Mouse (Mus musculus) embryonic facial prominence, embryonic 12.5 days (tissue): ENCODE data around the gene Atad5. TPM values are rescaled to one million over a fixed set of nuclear protein-coding genes. Genes with fewer than 3 reads are reported as not detected.

Source experiments
- ATAC-seq: fragments of 200-750 bp; cut with Nextera tagmentation; 2 replicates; pipeline ENCODE4 v1.8.0; 2017; ENCODE audit not compliant: insufficient number of reproducible peaks, insufficient read depth, low FRiP score, low TSS enrichment
- H3K27ac ChIP-seq: fragments of 300-500 bp; sonication (generic); 2 replicates; pipeline ENCODE4 v1.5.1; 2016; ENCODE audit warnings: mild to moderate bottlenecking
- H3K27me3 ChIP-seq: fragments of 300-500 bp; sonication (generic); 2 replicates; pipeline ENCODE4 v1.6.1; 2016; ENCODE audit warnings: mild to moderate bottlenecking, moderate library complexity
- H3K36me3 ChIP-seq: fragments of 300-500 bp; sonication (generic); 2 replicates; pipeline ENCODE4 v1.6.1; 2016; ENCODE audit warnings: mild to moderate bottlenecking
- H3K4me1 ChIP-seq: fragments of 300-500 bp; sonication (generic); 2 replicates; pipeline ENCODE4 v1.6.1; 2016
- H3K4me2 ChIP-seq: fragments of 300-500 bp; sonication (generic); replicated peaks from 2 replicates; pipeline ENCODE4 v1.6.1; 2016; ENCODE audit warnings: mild to moderate bottlenecking, moderate library complexity
- H3K4me3 ChIP-seq: fragments of 300-500 bp; sonication (generic); 2 replicates; pipeline ENCODE4 v1.5.1; 2016; ENCODE audit warnings: mild to moderate bottlenecking
- H3K9ac ChIP-seq: fragments of 300-500 bp; sonication (generic); 2 replicates; pipeline ENCODE4 v1.6.1; 2016; ENCODE audit warnings: mild to moderate bottlenecking, moderate library complexity
- H3K9me3 ChIP-seq: fragments of 300-500 bp; sonication (generic); 2 replicates; pipeline ENCODE4 v1.6.1; 2016; ENCODE audit warnings: mild to moderate bottlenecking, moderate library complexity
- WGBS: fragments of 180-500 bp; shearing (Covaris S2); methylation state at CpG from one replicate; pipeline ENCODE4 v1.1.7; 2016; 5-methylcytosine and 5-hydroxymethylcytosine counted together
- polyA plus RNA-seq: library from polyadenylated mRNA; unstranded; fragments of >200 nt; fragmentation: Nextera tagmentation; extraction: Ambion mirVana; gene quantifications from 2 replicates; pipeline ENCODE4 v1.2.1, GENCODE M21; 2016

Gene Atad5
- polyA plus RNA-seq, 1 experiment from 2014 or later, result 16.0 TPM

GRCm38 (mm10) chr11:80067558-80067957 lies 21.6 kb upstream of the Atad5 start:
- H3K4me3 ChIP-seq, result no peak overlapping the region
- no peaks in the 10 kb centered on the region for H3K4me1 ChIP-seq
- no peaks in the 10 kb centered on the region for H3K9me3 ChIP-seq
- no peak overlapping the region for H3K9ac ChIP-seq
- H3K27ac ChIP-seq, result no peak overlapping the region
- H3K27me3 ChIP-seq, result no peaks in the 10 kb centered on the region
- ATAC-seq, result no peak
- 75% methylated on average over 5 of the region's 5 CpGs for WGBS
- 0 out of 2 replicates have a peak, but pooled peaks cover 8% of the 10 kb centered on the region for H3K36me3 ChIP-seq
- no peak overlapping the region for H3K4me2 ChIP-seq

- Histone ChIP-seq H3K4me1 (no peaks in the 10 kb centered on the region), H3K36me3 (no peaks in the 10 kb centered on the region), H3K27me3 (no peaks in the 10 kb centered on the region), H3K9ac (no peak overlapping the region), H3K4me3 (no peak overlapping the region), H3K4me2 (no peak overlapping the region), H3K27ac (no peak overlapping the region), H3K9me3 (no peaks in the 10 kb centered on the region)
- ATAC-seq, result no peak
- WGBS, result 92% methylated on average over 3 of the region's 3 CpGs
These were observed 19.4 kb upstream of the Atad5 start for GRCm38 (mm10) chr11:80069815-80070214.

- Histone ChIP-seq H3K27me3 (no peaks in the 10 kb centered on the region), H3K4me2 (no peak overlapping the region), H3K9ac (no peak overlapping the region), H3K36me3 (no peaks in the 10 kb centered on the region), H3K4me1 (no peaks in the 10 kb centered on the region), H3K4me3 (no peak overlapping the region), H3K27ac (no peak overlapping the region), H3K9me3 (no peaks in the 10 kb centered on the region)
- no peak for ATAC-seq
- 95% methylated on average over 2 of the region's 2 CpGs for WGBS
These were observed 18.2 kb upstream of the Atad5 start for GRCm38 (mm10) chr11:80071039-80071438.

- Histone ChIP-seq H3K9me3 (no peaks in the 10 kb centered on the region), H3K4me2 (no peak overlapping the region), H3K36me3 (no peaks in the 10 kb centered on the region), H3K4me3 (no peak overlapping the region), H3K27me3 (no peaks in the 10 kb centered on the region), H3K27ac (no peak overlapping the region), H3K9ac (no peak overlapping the region), H3K4me1 (no peaks in the 10 kb centered on the region)
- ATAC-seq, result no peak
- WGBS, result 94% methylated on average over 3 of the region's 3 CpGs
These were observed 16.8 kb upstream of the Atad5 start for GRCm38 (mm10) chr11:80072365-80072764.

GRCm38 (mm10) chr11:80075608-80076277 lies 13.5 kb upstream of the Atad5 start:
- 89% methylated on average over 5 of the region's 5 CpGs for WGBS
- no peak overlapping the region for H3K4me2 ChIP-seq
- no peaks in the 10 kb centered on the region for H3K9me3 ChIP-seq
- H3K36me3 ChIP-seq, result no peaks in the 10 kb centered on the region
- peaks cover 10% of the 10 kb centered on the region; the same call in 1 of the 2 replicates for H3K4me1 ChIP-seq
- ATAC-seq, result no peak
- no peak overlapping the region for H3K4me3 ChIP-seq
- no peak overlapping the region for H3K27ac ChIP-seq
- no peak overlapping the region for H3K9ac ChIP-seq
- no peaks in the 10 kb centered on the region for H3K27me3 ChIP-seq

GRCm38 (mm10) chr11:80077784-80078545 lies 11.2 kb upstream of the Atad5 start:
- Histone ChIP-seq H3K9me3 (no peaks in the 10 kb centered on the region), H3K27me3 (no peaks in the 10 kb centered on the region), H3K9ac (no peak overlapping the region), H3K4me1 (peaks cover 14% of the 10 kb centered on the region), H3K36me3 (no peaks in the 10 kb centered on the region), H3K27ac (no peak overlapping the region), H3K4me2 (no peak overlapping the region), H3K4me3 (no peak overlapping the region)
- ATAC-seq, result no peak
- WGBS, result 62% methylated on average over 14 of the region's 14 CpGs

GRCm38 (mm10) chr11:80078831-80079230 lies 10.4 kb upstream of the Atad5 start:
- no peak for ATAC-seq
- no peak overlapping the region for H3K4me3 ChIP-seq
- H3K9ac ChIP-seq, result no peak overlapping the region
- H3K9me3 ChIP-seq, result no peaks in the 10 kb centered on the region
- no peaks in the 10 kb centered on the region for H3K36me3 ChIP-seq
- H3K4me1 ChIP-seq, result peaks cover 14% of the 10 kb centered on the region
- no peak overlapping the region for H3K27ac ChIP-seq
- 36% methylated on average over 1 of the region's 1 CpGs for WGBS
- H3K27me3 ChIP-seq, result no peaks in the 10 kb centered on the region
- 0 out of 2 replicates have a peak overlapping the region, but pooled peaks have one; percentile 11 for H3K4me2 ChIP-seq

- Histone ChIP-seq H3K4me2 (peak overlapping the region; percentile 61), H3K4me1 (peaks cover 14% of the 10 kb centered on the region), H3K4me3 (peak overlapping the region; percentile 96), H3K36me3 (no peaks in the 10 kb centered on the region), H3K27me3 (no peaks in the 10 kb centered on the region), H3K9ac (peak overlapping the region; percentile 98), H3K27ac (no peak overlapping the region), H3K9me3 (no peaks in the 10 kb centered on the region)
- WGBS, result 65% methylated on average over 6 of the region's 6 CpGs
- no peak for ATAC-seq
These were observed 9.4 kb upstream of the Atad5 start for GRCm38 (mm10) chr11:80079751-80080150.

- Histone ChIP-seq H3K4me3 (peak overlapping the region; percentile 96), H3K27me3 (no peaks in the 10 kb centered on the region), H3K9ac (peak overlapping the region; percentile 98), H3K4me1 (peaks cover 14% of the 10 kb centered on the region), H3K9me3 (no peaks in the 10 kb centered on the region), H3K4me2 (peak overlapping the region; percentile 61), H3K27ac (peak overlapping the region; percentile 96), H3K36me3 (no peaks in the 10 kb centered on the region)
- ATAC-seq, result peak; percentile 12; the same call in 1 of the 2 replicates
- WGBS, result 1% methylated on average over 32 of the region's 32 CpGs
These were observed 8.8 kb upstream of the Atad5 start for GRCm38 (mm10) chr11:80080381-80080825.

GRCm38 (mm10) chr11:80080826-80081728 lies 8.1 kb upstream of the Atad5 start, which contains the start of gene Crlf3:
Gene Crlf3 (minus strand): TSS chr11:80080991.
- peaks cover 14% of the 10 kb centered on the region for H3K4me1 ChIP-seq
- WGBS, result 7% methylated on average over 48 of the region's 55 CpGs
- no peaks in the 10 kb centered on the region for H3K36me3 ChIP-seq
- H3K9ac ChIP-seq, result peak within 1 kb of the TSS; percentile 98
- H3K27me3 ChIP-seq, result no peaks in the 10 kb centered on the region
- H3K4me3 ChIP-seq, result peak within 1 kb of the TSS; percentile 96
- peak within 1 kb of the TSS; percentile 61 for H3K4me2 ChIP-seq
- no peaks in the 10 kb centered on the region for H3K9me3 ChIP-seq
- peak; percentile 90 for ATAC-seq
- peak within 1 kb of the TSS; percentile 96 for H3K27ac ChIP-seq

GRCm38 (mm10) chr11:80081786-80082319 lies 7.3 kb upstream of the Atad5 start:
- H3K9ac ChIP-seq, result no peak overlapping the region
- no peaks in the 10 kb centered on the region for H3K9me3 ChIP-seq
- no peaks in the 10 kb centered on the region for H3K27me3 ChIP-seq
- no peak overlapping the region for H3K4me3 ChIP-seq
- no peak overlapping the region for H3K4me2 ChIP-seq
- WGBS, result 82% methylated on average over 7 of the region's 7 CpGs
- ATAC-seq, result no peak
- H3K4me1 ChIP-seq, result peaks cover 14% of the 10 kb centered on the region
- no peaks in the 10 kb centered on the region for H3K36me3 ChIP-seq
- H3K27ac ChIP-seq, result peak overlapping the region; percentile 96
